Comparison of ENCODE assay signal across 29 mouse cellular contexts in genomic region chr3:37283234-37283633, GRCm38 (mm10). TPM values are rescaled to one million over a fixed set of nuclear protein-coding genes. Genes with fewer than 3 reads are reported as not detected.
A peak's percentile ranks its signal among the peaks of the same experiment; 100 is the strongest.
DNase-seq lines count a peak whose midpoint lies in the region; ATAC-seq and TF ChIP-seq lines count a peak whose summit lies in the region.
"Had no signal": no experiment of that assay in that cellular context is flagged by ENCODE, and none has a peak within 500 bp of the region (broad histone marks: within the 10 kb centered on the region; RNA-seq: fewer than 3 reads in every experiment).

No protein-coding gene starts in this region.

- H3K27me3 ChIP-seq in liver, embryonic 11.5 days (replicated peaks; ENCODE audit: control insufficient read depth, insufficient read depth, low read length) = no peaks in the 10 kb centered on the region
- H3K27me3 ChIP-seq in liver, embryonic 14.5 days (ENCODE audit: control insufficient read depth, insufficient read depth, low read length) = no peaks in the 10 kb centered on the region
- H3K27me3 ChIP-seq: embryonic facial prominence, embryonic 12.5 days; embryonic facial prominence, embryonic 15.5 days; heart, embryonic 13.5 days; hindbrain, embryonic 12.5 days; hindbrain, embryonic 15.5 days had no signal

- 61% methylated on average over 4 of the region's 4 CpGs for WGBS in liver, embryonic 11.5 days
- 24% methylated on average over 4 of the region's 4 CpGs for WGBS in liver, embryonic 14.5 days (ENCODE audit: insufficient replicate concordance)

- H3K4me1 ChIP-seq in liver, embryonic 11.5 days (replicated peaks; ENCODE audit: control insufficient read depth, insufficient read depth, low read length) = no peaks in the 10 kb centered on the region
- H3K4me1 ChIP-seq in liver, embryonic 14.5 days (replicated peaks; ENCODE audit: control insufficient read depth in 2 of 2, insufficient read depth in 2 of 2, low read length in 1 of 2) = peaks cover 8 to 13% of the 10 kb centered on the region in 2 experiments
- H3K4me1 ChIP-seq: embryonic facial prominence, embryonic 12.5 days; embryonic facial prominence, embryonic 15.5 days; heart, embryonic 13.5 days; hindbrain, embryonic 12.5 days; hindbrain, embryonic 15.5 days had no signal

- H3K9ac ChIP-seq in liver, embryonic 11.5 days (ENCODE audit: low read depth, low read length) = no peak overlapping the region
- H3K9ac ChIP-seq in liver, embryonic 14.5 days (replicated peaks) = no peak overlapping the region
- H3K9ac ChIP-seq: embryonic facial prominence, embryonic 12.5 days; embryonic facial prominence, embryonic 15.5 days; heart, embryonic 13.5 days; hindbrain, embryonic 12.5 days; hindbrain, embryonic 15.5 days had no signal

- ATAC-seq in liver, embryonic 11.5 days (replicated peaks; ENCODE audit: low FRiP score) = peak; percentile 74
- peak; percentile 66; the same call in 1 of the 2 replicates for ATAC-seq in liver, embryonic 14.5 days (ENCODE audit: insufficient read depth)
- peak; percentile 54 for ATAC-seq in megakaryocyte-erythroid progenitor cell, adult 5-6 weeks (replicated peaks; ENCODE audit: low FRiP score, low TSS enrichment, poor library complexity, severe bottlenecking)
- ATAC-seq: forebrain, embryonic 14.5 days had no signal

- no peak overlapping the region for H3K27ac ChIP-seq in liver, embryonic 11.5 days (ENCODE audit: low read depth, low read length)
- no peak overlapping the region for H3K27ac ChIP-seq in liver, embryonic 14.5 days
- H3K27ac ChIP-seq: embryonic facial prominence, embryonic 12.5 days; embryonic facial prominence, embryonic 15.5 days; heart, embryonic 13.5 days; hindbrain, embryonic 12.5 days; hindbrain, embryonic 15.5 days had no signal

- no peaks in the 10 kb centered on the region for H3K9me3 ChIP-seq in liver, embryonic 11.5 days (ENCODE audit: control insufficient read depth, low read length)
- H3K9me3 ChIP-seq in liver, embryonic 14.5 days (ENCODE audit: control insufficient read depth, low read length) = no peaks in the 10 kb centered on the region
- H3K9me3 ChIP-seq: embryonic facial prominence, embryonic 12.5 days; embryonic facial prominence, embryonic 15.5 days; heart, embryonic 13.5 days; hindbrain, embryonic 12.5 days; hindbrain, embryonic 15.5 days had no signal

- DNase-seq in ZHBTc4 (ENCODE audit: low read depth, low spot score) = peak; percentile 5
- DNase-seq in liver, embryonic 11.5 days (ENCODE audit: low spot score) = no peak
- no peak for DNase-seq in liver, embryonic 14.5 days (ENCODE audit: low read depth in 3 of 3, low spot score in 3 of 3)
- DNase-seq in embryo, embryonic 11 days = no peak
- no peak for DNase-seq in left cerebral cortex, adult 8-10 months (ENCODE audit: low spot score in 2 of 2)
- DNase-seq: adrenal gland, adult 8-10 months; adrenal gland, postnatal 25 days; cerebellum, adult 11-12 months; cerebellum, adult 8-10 months; cerebellum, postnatal 10 days; cerebellum, postnatal 36 days; gastrocnemius, postnatal 25 days; heart, adult 18-20 months; heart, postnatal 14 days had no signal

- no peak overlapping the region for H3K4me2 ChIP-seq in liver, embryonic 11.5 days
- H3K4me2 ChIP-seq in liver, embryonic 14.5 days (ENCODE audit: low read depth) = peak overlapping the region; percentile 3; the same call in 1 of the 2 replicates
- H3K4me2 ChIP-seq: embryonic facial prominence, embryonic 12.5 days; embryonic facial prominence, embryonic 15.5 days; heart, embryonic 13.5 days; hindbrain, embryonic 12.5 days; hindbrain, embryonic 15.5 days had no signal

- H3K4me3 ChIP-seq in liver, embryonic 11.5 days (ENCODE audit: low read depth, low read length) = no peak overlapping the region
- no peak overlapping the region for H3K4me3 ChIP-seq in liver, embryonic 14.5 days (ENCODE audit: insufficient read depth in 1 of 2, low read depth in 2 of 2, low read length in 2 of 2)
- H3K4me3 ChIP-seq: embryonic facial prominence, embryonic 12.5 days; embryonic facial prominence, embryonic 15.5 days; heart, embryonic 13.5 days; hindbrain, embryonic 12.5 days; hindbrain, embryonic 15.5 days had no signal

- no peak for TF ChIP-seq CTCF in liver, embryonic 14.5 days (IDR thresholded peaks at IDR 0.05; ENCODE audit: low read depth)

- TF ChIP-seq EP300 in liver, embryonic 14.5 days (IDR thresholded peaks at IDR 0.05; ENCODE audit: low read depth) = no peak

- no peaks in the 10 kb centered on the region for H3K36me3 ChIP-seq in liver, embryonic 11.5 days (ENCODE audit: control insufficient read depth, insufficient read depth, low read length)
- no peaks in the 10 kb centered on the region for H3K36me3 ChIP-seq in liver, embryonic 14.5 days (replicated peaks; ENCODE audit: control insufficient read depth, insufficient read depth, low read depth)
- H3K36me3 ChIP-seq: embryonic facial prominence, embryonic 12.5 days; embryonic facial prominence, embryonic 15.5 days; heart, embryonic 13.5 days; hindbrain, embryonic 12.5 days; hindbrain, embryonic 15.5 days had no signal

RNA-seq across cellular contexts. Expression of gene Bbs12, which starts 29.1 kb away (rescaled TPM):
- 9.2 and 10.7 TPM in 2 replicates for polyA plus RNA-seq in liver, embryonic 11.5 days (2014; fragmentation: Nextera tagmentation; extraction: Ambion mirVana)
- polyA plus RNA-seq in liver, embryonic 14.5 days (2012; rRNA removed) = 1.7 and 2.2 TPM in 2 replicates
- 4.4 and 4.8 TPM in 2 replicates for polyA plus RNA-seq in liver, embryonic 14.5 days (2014; fragmentation: Nextera tagmentation; extraction: Ambion mirVana)
- total RNA-seq in megakaryocyte-erythroid progenitor cell, adult 5-6 weeks (2014; fragmentation: Nextera tagmentation) = 10.3 and 15.8 TPM in 2 replicates
- 8.2 and 17.5 TPM in 2 replicates for total RNA-seq in megakaryocyte-erythroid progenitor cell, adult 5-6 weeks (2017)
- total RNA-seq in left cerebral cortex, adult 8-10 months (2022) = 1 to 10 TPM; 4.1 to 5.2 (median 4.4) TPM

RNA-seq across cellular contexts. Expression of gene Cetn4, which starts 29.3 kb away (rescaled TPM):
- 2.2 and 2.4 TPM in 2 replicates for polyA plus RNA-seq in liver, embryonic 11.5 days (2014; fragmentation: Nextera tagmentation; extraction: Ambion mirVana)
- 0.70 and 1.6 TPM in 2 replicates for polyA plus RNA-seq in liver, embryonic 14.5 days (2012; rRNA removed)
- 1.6 and 1.9 TPM in 2 replicates for polyA plus RNA-seq in liver, embryonic 14.5 days (2014; fragmentation: Nextera tagmentation; extraction: Ambion mirVana)
- 3.6 and 6.5 TPM in 2 replicates for total RNA-seq in megakaryocyte-erythroid progenitor cell, adult 5-6 weeks (2014; fragmentation: Nextera tagmentation)
- total RNA-seq in megakaryocyte-erythroid progenitor cell, adult 5-6 weeks (2017) = 7.3 and 10.6 TPM in 2 replicates
- total RNA-seq in left cerebral cortex, adult 8-10 months (2022) = 10 to 100 TPM; 12.1 to 12.7 (median 12.4) TPM

RNA-seq across cellular contexts. Expression of gene Il21, which starts 50.8 kb away (rescaled TPM):
- not detected in 2 replicates for polyA plus RNA-seq in liver, embryonic 11.5 days (2014; fragmentation: Nextera tagmentation; extraction: Ambion mirVana)
- not detected in 2 replicates for polyA plus RNA-seq in liver, embryonic 14.5 days (2012; rRNA removed)
- not detected in 2 replicates for polyA plus RNA-seq in liver, embryonic 14.5 days (2014; fragmentation: Nextera tagmentation; extraction: Ambion mirVana)
- not detected in 2 replicates for total RNA-seq in megakaryocyte-erythroid progenitor cell, adult 5-6 weeks (2014; fragmentation: Nextera tagmentation)
- not detected in 2 replicates for total RNA-seq in megakaryocyte-erythroid progenitor cell, adult 5-6 weeks (2017)
- under 1 TPM in 3 of 4 experiments, not detected in 1; 0.11 to 0.54 (median 0.12) TPM for total RNA-seq in left cerebral cortex, adult 8-10 months (2022)
- total RNA-seq: adrenal gland, postnatal 25 days; gastrocnemius, adult 8-10 months; gastrocnemius, postnatal 25 days; heart, adult 18-20 months; heart, postnatal 14 days; hematopoietic stem cell, adult 5-6 weeks; MEL had no signal
- polyA plus RNA-seq: brain, embryonic 14.5 days; C2C12; embryonic facial prominence, embryonic 12.5 days; embryonic facial prominence, embryonic 15.5 days; forebrain, embryonic 11.5 days; forebrain, embryonic 14.5 days; gonadal fat pad, adult 2 months; heart, embryonic 13.5 days; heart, embryonic 16.5 days; hindbrain, embryonic 12.5 days; hindbrain, embryonic 15.5 days had no signal
